Mouse (Mus musculus) midbrain, postnatal 0 days (tissue): ENCODE measurements around the gene Ltbp1. TPM values are rescaled to one million over a fixed set of nuclear protein-coding genes. Genes with fewer than 3 reads are reported as not detected.

Source experiments
- ATAC-seq: fragments of 200-750 bp; cut with Nextera tagmentation; 2 replicates; pipeline ENCODE4 v1.8.0; 2017; ENCODE audit warnings: moderate number of reproducible peaks, mild to moderate bottlenecking, moderate TSS enrichment, moderate library complexity; ENCODE audit not compliant: low FRiP score
- DNase-seq: peaks from one replicate; pipeline ENCODE4 v3.0.0-alpha.2; 2015; ENCODE audit warnings: low spot score
- H3K27ac ChIP-seq: fragments of 300-500 bp; sonication (generic); 2 replicates; pipeline ENCODE4 v1.5.1; 2014; ENCODE audit warnings: low read depth, mild to moderate bottlenecking, low read length, mixed read lengths
- H3K27me3 ChIP-seq: fragments of 300-500 bp; sonication (generic); 2 replicates; pipeline ENCODE4 v1.6.1; 2014; ENCODE audit warnings: low read length, control low read depth, mixed read lengths; ENCODE audit not compliant: insufficient read depth
- H3K36me3 ChIP-seq: fragments of 300-500 bp; sonication (generic); 2 replicates; pipeline ENCODE4 v1.6.1; 2014; ENCODE audit warnings: low read length, control low read depth, mixed read lengths; ENCODE audit not compliant: insufficient read depth
- H3K4me1 ChIP-seq: fragments of 300-500 bp; sonication (generic); 2 replicates; pipeline ENCODE4 v1.6.1; 2014; ENCODE audit warnings: mild to moderate bottlenecking, control low read depth, antibody characterized with exemption, low read length, mixed read lengths; ENCODE audit not compliant: insufficient read depth
- H3K4me2 ChIP-seq: fragments of 300-500 bp; sonication (generic); 2 replicates; pipeline ENCODE4 v1.6.1; 2014; ENCODE audit warnings: low read depth, mild to moderate bottlenecking, low read length, mixed read lengths; ENCODE audit not compliant: poor library complexity, severe bottlenecking
- H3K4me3 ChIP-seq: fragments of 300-500 bp; sonication (generic); 2 replicates; pipeline ENCODE4 v1.5.1; 2014; ENCODE audit warnings: low read depth, mild to moderate bottlenecking, low read length, moderate library complexity
- H3K9ac ChIP-seq: fragments of 300-500 bp; sonication (generic); replicated peaks from 2 replicates; pipeline ENCODE4 v1.6.1; 2014; ENCODE audit warnings: mild to moderate bottlenecking, low read length, moderate library complexity, mixed read lengths; ENCODE audit not compliant: poor library complexity, severe bottlenecking
- H3K9me3 ChIP-seq: fragments of 300-500 bp; sonication (generic); 2 replicates; pipeline ENCODE4 v1.6.1; 2016; ENCODE audit warnings: low read length, control low read depth
- CTCF ChIP-seq: IDR thresholded peaks from 2 replicates; pipeline ENCODE4 v1.5.1; 2016; ENCODE audit warnings: antibody characterized with exemption, mild to moderate bottlenecking
- WGBS: fragments of 180-500 bp; shearing (Covaris S2); extraction: QIAGEN DNeasy Blood & Tissue Kit; methylation state at CpG from one replicate; pipeline ENCODE4 v1.1.7; 2014; 5-methylcytosine and 5-hydroxymethylcytosine counted together
- polyA plus RNA-seq: library from polyadenylated mRNA; unstranded; fragments of >200 nt; fragmentation: Nextera tagmentation; extraction: Ambion mirVana; gene quantifications from 2 replicates; pipeline ENCODE4 v1.2.1, GENCODE M21; 2015
- total RNA-seq: library from RNA; depleted of rRNA; stranded (reverse); fragments of >200 nt; gene quantifications from 2 replicates; pipeline ENCODE4 v1.2.3, GENCODE M21; 2014

Gene Ltbp1
- total and polyA plus RNA-seq, 2 experiments from 2014 or later, result 0.89 to 3.0 TPM

GRCm38 (mm10) chr17:75333759-75334158 lies 328.4 kb downstream of the Ltbp1 start:
- WGBS, result 92% methylated on average over 13 of the region's 13 CpGs
- H3K9ac ChIP-seq, result no peak overlapping the region
- no peaks in the 10 kb centered on the region for H3K27me3 ChIP-seq
- no peak overlapping the region for H3K4me2 ChIP-seq
- no peak for TF ChIP-seq CTCF
- H3K4me3 ChIP-seq, result no peak overlapping the region
- DNase-seq (no peak), ATAC-seq (no peak)
- H3K27ac ChIP-seq, result no peak overlapping the region
- H3K9me3 ChIP-seq, result no peaks in the 10 kb centered on the region
- no peaks in the 10 kb centered on the region for H3K4me1 ChIP-seq
- H3K36me3 ChIP-seq, result no peaks in the 10 kb centered on the region

- DNase-seq (no peak), ATAC-seq (no peak)
- H3K4me2 ChIP-seq, result no peak overlapping the region
- H3K36me3 ChIP-seq, result no peaks in the 10 kb centered on the region
- H3K4me1 ChIP-seq, result no peaks in the 10 kb centered on the region
- H3K9ac ChIP-seq, result no peak overlapping the region
- 81% methylated on average over 9 of the region's 9 CpGs for WGBS
- no peak for TF ChIP-seq CTCF
- H3K9me3 ChIP-seq, result no peaks in the 10 kb centered on the region
- no peak overlapping the region for H3K27ac ChIP-seq
- H3K4me3 ChIP-seq, result no peak overlapping the region
- H3K27me3 ChIP-seq, result no peaks in the 10 kb centered on the region
Observed at GRCm38 (mm10) chr17:75335649-75336048, 330.3 kb downstream of the Ltbp1 start.

GRCm38 (mm10) chr17:75341227-75341626 lies 335.9 kb downstream of the Ltbp1 start:
- no peak overlapping the region for H3K9ac ChIP-seq
- H3K4me1 ChIP-seq, result no peaks in the 10 kb centered on the region
- no peak overlapping the region for H3K27ac ChIP-seq
- H3K9me3 ChIP-seq, result no peaks in the 10 kb centered on the region
- H3K4me2 ChIP-seq, result no peak overlapping the region
- DNase-seq (no peak), ATAC-seq (no peak)
- H3K36me3 ChIP-seq, result no peaks in the 10 kb centered on the region
- WGBS, result 88% methylated on average over 4 of the region's 4 CpGs
- H3K4me3 ChIP-seq, result no peak overlapping the region
- no peak for TF ChIP-seq CTCF
- no peaks in the 10 kb centered on the region for H3K27me3 ChIP-seq

GRCm38 (mm10) chr17:75345116-75345515 lies 339.7 kb downstream of the Ltbp1 start:
- 88% methylated on average over 3 of the region's 3 CpGs for WGBS
- H3K4me2 ChIP-seq, result no peak overlapping the region
- H3K36me3 ChIP-seq, result no peaks in the 10 kb centered on the region
- no peak for DNase-seq
- H3K4me3 ChIP-seq, result no peak overlapping the region
- H3K27ac ChIP-seq, result no peak overlapping the region
- no peaks in the 10 kb centered on the region for H3K9me3 ChIP-seq
- no peak for ATAC-seq
- H3K9ac ChIP-seq, result no peak overlapping the region
- TF ChIP-seq CTCF, result no peak
- H3K4me1 ChIP-seq, result no peaks in the 10 kb centered on the region
- H3K27me3 ChIP-seq, result no peaks in the 10 kb centered on the region

GRCm38 (mm10) chr17:75347414-75347813 lies 342.0 kb downstream of the Ltbp1 start:
- TF ChIP-seq CTCF, result 0 out of 2 replicates have a peak, but pooled peaks have one; percentile 15
- WGBS, result 98% methylated on average over 4 of the region's 4 CpGs
- H3K9me3 ChIP-seq, result no peaks in the 10 kb centered on the region
- H3K36me3 ChIP-seq, result no peaks in the 10 kb centered on the region
- no peak overlapping the region for H3K4me2 ChIP-seq
- H3K27me3 ChIP-seq, result no peaks in the 10 kb centered on the region
- ATAC-seq (no peak), DNase-seq (no peak)
- H3K4me3 ChIP-seq, result no peak overlapping the region
- H3K27ac ChIP-seq, result no peak overlapping the region
- no peak overlapping the region for H3K9ac ChIP-seq
- no peaks in the 10 kb centered on the region for H3K4me1 ChIP-seq

- TF ChIP-seq CTCF, result no peak
- no peaks in the 10 kb centered on the region for H3K27me3 ChIP-seq
- WGBS, result 90% methylated on average over 8 of the region's 8 CpGs
Observed at GRCm38 (mm10) chr17:75349109-75349508, 343.7 kb downstream of the Ltbp1 start.

More at GRCm38 (mm10) chr17:75349109-75349508, 343.7 kb downstream of the Ltbp1 start:
- no peaks in the 10 kb centered on the region for H3K4me1 ChIP-seq
- H3K9me3 ChIP-seq, result no peaks in the 10 kb centered on the region
- no peak overlapping the region for H3K4me2 ChIP-seq
- no peak overlapping the region for H3K9ac ChIP-seq
- H3K27ac ChIP-seq, result no peak overlapping the region
- ATAC-seq (no peak), DNase-seq (no peak)
- H3K36me3 ChIP-seq, result no peaks in the 10 kb centered on the region
- H3K4me3 ChIP-seq, result no peak overlapping the region
